Mouse (Mus musculus) thymus, postnatal 25 days (tissue): Measurements from ENCODE around the gene Atg16l2.

Experiments
- DNase-seq: peaks from one replicate; pipeline ENCODE4 v3.0.0; 2022

The Atg16l2 gene

GRCm38 (mm10) chr7:101320399-101321217 is 18.6 kb upstream of the Atg16l2 start:
- DNase-seq, result peak; percentile 46

- DNase-seq, result no peak
Measured at GRCm38 (mm10) chr7:101319796-101320195, 17.7 kb upstream of the Atg16l2 start.

DNA sequence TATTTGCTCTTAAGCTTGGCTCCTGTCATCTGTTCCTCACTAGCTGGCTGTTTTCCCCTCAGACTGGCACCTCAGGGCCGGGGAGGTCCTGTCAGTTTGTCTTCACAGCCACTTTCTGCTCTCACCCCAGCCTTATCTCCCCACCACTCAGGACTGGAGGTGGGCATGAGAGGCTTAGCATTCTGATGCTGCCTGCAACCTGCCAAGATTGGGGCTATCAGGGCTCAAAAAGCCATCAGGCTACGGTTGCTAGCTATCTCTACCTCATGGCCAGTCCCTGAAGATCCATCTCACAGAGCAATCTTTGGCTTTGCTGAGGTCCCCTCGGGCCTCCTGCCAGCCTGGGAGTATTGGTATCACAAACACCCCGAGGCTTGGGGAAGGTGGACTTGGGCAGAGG is 16.8 kb upstream of the Atg16l2 start:
- no peak for DNase-seq

DNA sequence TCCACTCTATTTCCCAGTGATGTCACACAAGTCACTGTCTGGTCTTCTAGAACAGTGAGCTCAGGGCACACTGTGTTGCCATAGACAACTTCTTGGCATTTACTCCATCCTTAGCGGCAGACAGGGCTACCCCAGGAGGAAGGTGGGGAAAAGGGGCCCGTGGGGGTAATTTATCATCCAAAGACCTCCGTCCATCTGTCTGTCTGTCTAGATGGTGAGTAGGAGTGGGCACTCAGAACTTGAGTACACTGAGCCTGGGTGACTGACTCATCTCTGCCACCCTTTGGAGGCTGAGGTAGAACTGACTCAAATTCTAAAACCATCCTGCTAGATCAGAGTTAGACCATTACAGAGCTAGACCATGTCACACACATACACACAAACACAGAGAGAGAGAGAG is 15.0 kb upstream of the Atg16l2 start, which contains the start of gene Stard10:
Gene Stard10 (plus strand): TSS at position 73 of the 400 bp plus-strand sequence.
- no peak for DNase-seq

DNA sequence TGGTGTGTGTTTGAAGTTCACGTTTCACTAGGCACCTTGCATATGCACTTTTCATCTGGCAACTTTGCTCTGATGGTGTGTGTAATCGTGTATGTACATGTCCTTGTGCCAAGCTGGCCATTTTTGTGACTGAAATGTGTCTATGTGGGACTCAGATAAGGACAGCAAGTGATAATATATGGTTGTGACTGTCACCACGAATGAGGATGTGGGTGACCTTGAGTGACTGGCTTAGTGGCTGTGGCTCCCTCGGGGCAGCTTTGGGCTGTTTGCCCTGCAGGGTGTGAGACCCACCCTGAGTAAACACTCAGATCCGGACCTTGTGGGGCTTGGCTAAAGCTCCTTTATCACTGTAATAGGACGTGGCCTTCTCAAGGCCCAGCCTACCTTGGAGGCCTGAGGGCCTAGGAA is 14.5 kb upstream of the Atg16l2 start:
- DNase-seq, result no peak

- DNase-seq, result no peak
Measured at GRCm38 (mm10) chr7:101315699-101316098, 13.6 kb upstream of the Atg16l2 start.

GRCm38 (mm10) chr7:101314396-101314795 is 12.3 kb upstream of the Atg16l2 start:
- DNase-seq, result no peak

- DNase-seq, result no peak
Measured at GRCm38 (mm10) chr7:101313033-101313432, 11.0 kb upstream of the Atg16l2 start.

DNA sequence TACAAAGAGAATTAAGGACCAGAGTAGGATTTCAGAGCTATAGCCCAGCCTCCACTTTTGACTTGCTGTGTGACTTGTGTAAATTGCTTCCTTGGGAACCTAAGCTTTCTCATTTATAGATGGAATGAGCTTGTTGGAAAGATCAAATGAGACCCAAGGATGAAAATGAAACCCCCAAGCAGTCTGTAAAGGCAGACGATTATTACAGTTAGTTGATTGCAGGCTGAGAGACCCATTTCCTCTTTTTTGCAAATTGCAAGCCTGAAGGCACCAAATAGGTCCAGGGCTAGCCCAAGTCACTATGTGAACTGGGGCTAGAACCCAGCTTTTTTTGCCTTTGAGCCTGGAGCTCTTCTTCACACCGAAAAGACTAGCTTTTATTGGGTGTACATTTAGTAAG is 9.0 kb upstream of the Atg16l2 start:
- DNase-seq, result no peak

GRCm38 (mm10) chr7:101310327-101311028 is 8.4 kb upstream of the Atg16l2 start:
- DNase-seq, result peak; percentile 98

DNA sequence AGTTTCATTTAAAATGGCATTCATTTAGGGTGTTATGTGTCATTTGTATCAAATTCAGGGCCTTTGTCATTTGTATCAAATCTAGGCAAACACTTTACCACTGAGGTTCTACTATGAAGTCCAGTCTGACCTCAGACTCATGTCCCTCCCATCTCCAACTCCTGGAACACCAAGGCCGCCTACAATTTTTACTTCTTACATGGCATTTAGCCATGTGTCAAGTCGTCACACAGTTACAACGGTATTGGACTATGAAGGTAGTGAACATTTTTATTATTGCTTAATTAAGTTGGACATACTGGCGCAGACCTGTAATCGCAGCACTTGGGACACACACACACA is 7.9 kb upstream of the Atg16l2 start:
- DNase-seq, result no peak

GRCm38 (mm10) chr7:101306841-101307240 is 4.8 kb upstream of the Atg16l2 start:
- no peak for DNase-seq

- no peak for DNase-seq
Measured at GRCm38 (mm10) chr7:101302691-101303090, 640 bp upstream of the Atg16l2 start.

DNA sequence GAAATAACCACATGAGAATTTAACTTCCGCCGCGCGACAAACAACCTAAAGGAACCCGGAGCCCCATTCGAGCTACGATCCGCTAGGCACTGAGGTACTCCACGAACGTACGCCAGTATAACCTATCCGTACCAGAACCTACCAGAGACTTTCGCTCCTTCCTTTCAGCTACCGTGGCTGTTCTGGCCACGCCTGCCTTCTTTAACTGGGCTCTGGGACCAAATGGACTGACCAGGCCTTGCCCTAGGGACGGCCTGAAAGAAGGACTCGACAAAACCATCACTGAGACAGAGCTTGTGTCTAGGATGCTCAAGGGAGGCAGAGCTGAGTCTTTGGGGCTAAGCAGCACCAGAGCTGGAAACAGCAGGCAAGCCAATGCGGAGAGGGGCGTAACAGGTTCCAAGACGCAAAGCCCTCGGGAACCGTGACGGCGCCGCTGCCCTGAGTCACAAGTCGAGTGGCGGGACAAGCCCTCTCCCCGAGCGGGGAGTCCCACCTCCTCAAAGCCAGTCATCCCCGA is 630 bp downstream of the Atg16l2 start:
- peak; percentile 66 for DNase-seq

DNA sequence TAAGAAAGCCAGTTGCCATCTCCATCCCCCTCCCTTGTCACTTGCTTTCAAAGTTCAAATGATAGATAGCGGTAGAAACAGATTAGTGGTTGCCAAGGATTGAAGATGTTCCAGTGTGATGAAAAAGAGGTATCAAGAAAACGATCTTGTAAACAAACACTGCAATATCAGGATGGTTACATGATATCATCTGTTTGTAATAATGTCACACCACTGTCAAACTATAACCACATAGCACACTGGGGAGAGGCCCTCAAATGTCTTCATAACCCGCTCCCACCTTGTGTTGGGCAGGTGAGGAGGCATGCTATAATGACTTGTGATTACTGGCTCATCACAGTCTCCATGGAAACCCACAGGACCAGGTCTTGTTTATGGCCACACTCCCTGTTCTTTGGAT is 3.7 kb downstream of the Atg16l2 start:
- no peak for DNase-seq

DNA sequence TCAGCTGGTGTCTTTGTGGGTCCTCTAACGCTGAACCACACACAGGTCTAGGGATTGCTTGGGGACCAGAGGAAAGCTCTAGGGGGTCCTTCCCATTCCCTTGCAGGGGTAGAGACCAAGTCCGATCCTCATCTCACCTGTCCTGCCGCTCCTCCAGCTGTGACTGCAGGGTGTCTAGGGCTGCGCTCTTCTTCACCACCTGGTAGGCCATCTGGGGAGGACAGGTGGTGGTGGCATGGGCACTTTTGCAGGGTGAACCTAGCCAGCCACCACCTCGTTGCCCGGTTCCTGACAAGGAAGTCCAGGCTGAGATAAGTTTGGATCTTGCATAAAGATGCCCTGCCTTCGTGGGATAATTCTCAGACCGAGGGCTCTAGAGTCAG is 5.0 kb downstream of the Atg16l2 start:
- no peak for DNase-seq

GRCm38 (mm10) chr7:101296252-101297022 is 5.6 kb downstream of the Atg16l2 start:
- peak; percentile 70 for DNase-seq

DNA sequence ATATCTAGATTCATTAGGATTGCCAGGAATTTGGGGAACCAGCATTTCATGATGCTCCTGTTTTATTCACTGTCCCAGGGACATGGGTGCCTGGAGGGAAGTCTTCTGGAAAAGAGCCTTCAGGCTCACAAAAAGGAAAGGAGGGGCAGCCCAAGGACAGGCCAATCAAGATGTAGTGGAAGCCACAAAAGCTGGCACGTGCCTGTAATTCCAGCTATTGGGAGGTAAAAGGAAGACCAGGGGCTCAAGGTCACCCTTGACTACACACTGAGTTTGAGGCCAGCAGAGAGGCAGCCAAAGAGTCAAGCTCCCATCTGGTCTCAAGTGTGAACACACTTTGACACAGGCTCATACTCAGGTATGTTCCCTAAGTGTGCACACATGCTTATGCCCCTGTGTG is 6.6 kb downstream of the Atg16l2 start:
- no peak for DNase-seq

DNA sequence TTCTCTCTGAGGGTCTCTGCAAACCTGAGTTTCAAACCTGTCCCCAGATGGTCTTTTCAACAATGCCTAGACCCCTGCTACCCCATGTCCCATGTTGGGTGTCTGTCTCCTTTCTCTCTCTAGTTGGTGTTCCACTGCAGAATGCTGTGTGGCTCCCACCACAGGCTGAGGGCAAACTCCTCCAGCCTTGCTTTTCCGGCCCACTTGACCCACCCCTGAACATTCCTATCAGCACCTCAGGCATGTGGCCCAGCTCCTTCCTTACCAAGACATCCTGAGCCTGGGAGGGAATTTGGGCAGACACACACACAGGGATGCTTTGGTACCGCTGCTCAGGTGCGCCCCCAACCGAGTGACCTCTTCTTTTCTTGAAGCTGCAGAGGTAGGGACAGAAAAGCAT is 8.4 kb downstream of the Atg16l2 start:
- DNase-seq, result no peak

- DNase-seq, result no peak
Measured at GRCm38 (mm10) chr7:101293138-101293537, 8.9 kb downstream of the Atg16l2 start.

GRCm38 (mm10) chr7:101292696-101293095 is 9.4 kb downstream of the Atg16l2 start:
- DNase-seq, result no peak

DNA sequence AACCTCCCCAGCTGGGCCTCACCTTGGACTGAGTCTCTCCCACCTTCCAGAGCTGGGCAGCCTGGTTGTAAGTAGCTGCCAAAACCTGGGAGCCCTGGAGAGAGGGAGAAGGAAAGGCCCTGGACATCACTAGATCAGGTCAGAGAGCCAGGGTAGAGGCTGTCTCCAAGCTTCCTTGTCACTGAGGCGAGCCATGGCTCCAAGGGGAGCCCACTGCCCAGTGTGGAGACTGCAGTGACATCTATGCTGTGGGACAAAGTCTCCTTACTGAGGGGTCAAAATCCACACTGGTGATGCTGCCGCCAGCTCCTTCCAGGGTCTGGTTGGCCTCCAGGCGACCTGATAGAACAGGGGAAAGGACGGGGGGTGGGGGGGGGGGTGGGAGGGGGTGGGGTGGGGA is 10.0 kb downstream of the Atg16l2 start:
- DNase-seq, result no peak

GRCm38 (mm10) chr7:101291641-101292040 is 10.4 kb downstream of the Atg16l2 start:
- no peak for DNase-seq
